Mouse (Mus musculus): ENCODE measurements around the gene Cacna1g. TPM values are rescaled to one million over a fixed set of nuclear protein-coding genes. Genes with fewer than 3 reads are reported as not detected.

The Cacna1g gene
- polyA plus RNA-seq, 1 experiment: not detected

- Histone ChIP-seq H3K4me1 (ENCODE audit: control insufficient read depth, insufficient read depth, low read length) (peaks cover 17% of the 10 kb centered on the region), H3K4me3 (ENCODE audit: insufficient read depth, low read depth, low read length) (no peak overlapping the region), H3K27ac (ENCODE audit: insufficient read depth, low read depth, low read length) (no peak overlapping the region)
- 83% methylated on average over 13 of the region's 13 CpGs for WGBS
- TF ChIP-seq CTCF (IDR thresholded peaks at IDR 0.05; ENCODE audit: insufficient read depth, low read depth, low read length) (no peak), POLR2A (IDR thresholded peaks at IDR 0.05; ENCODE audit: insufficient read depth, low read depth, low read length) (no peak)
Measured at GRCm38 (mm10) chr11:94374276-94374948, 99.6 kb downstream of the Cacna1g start.

- Histone ChIP-seq H3K4me1 (ENCODE audit: control insufficient read depth, insufficient read depth, low read length) (peaks cover 17% of the 10 kb centered on the region), H3K4me3 (ENCODE audit: insufficient read depth, low read depth, low read length) (no peak overlapping the region), H3K27ac (ENCODE audit: insufficient read depth, low read depth, low read length) (no peak overlapping the region)
- no peak for TF ChIP-seq POLR2A (IDR thresholded peaks at IDR 0.05; ENCODE audit: insufficient read depth, low read depth, low read length)
- 46% methylated on average over 5 of the region's 5 CpGs for WGBS
Measured at GRCm38 (mm10) chr11:94370809-94371208, 103.2 kb downstream of the Cacna1g start.

GRCm38 (mm10) chr11:94369981-94370380, 104.0 kb downstream of the Cacna1g start:
- Histone ChIP-seq H3K4me3 (ENCODE audit: insufficient read depth, low read depth, low read length) (no peak overlapping the region), H3K4me1 (ENCODE audit: control insufficient read depth, insufficient read depth, low read length) (peaks cover 17% of the 10 kb centered on the region), H3K27ac (ENCODE audit: insufficient read depth, low read depth, low read length) (no peak overlapping the region)
- TF ChIP-seq CTCF (IDR thresholded peaks at IDR 0.05; ENCODE audit: insufficient read depth, low read depth, low read length) (no peak), POLR2A (IDR thresholded peaks at IDR 0.05; ENCODE audit: insufficient read depth, low read depth, low read length) (no peak)
- WGBS: 88% methylated on average over 6 of the region's 6 CpGs

GRCm38 (mm10) chr11:94365340-94365739, 108.7 kb downstream of the Cacna1g start:
- 81% methylated on average over 3 of the region's 3 CpGs for WGBS
- no peak overlapping the region for H3K27ac ChIP-seq (ENCODE audit: insufficient read depth, low read depth, low read length)
- peaks cover under 1% of the 10 kb centered on the region; the same call in 1 of the 2 replicates for H3K4me1 ChIP-seq (ENCODE audit: control insufficient read depth, insufficient read depth, low read length)
- TF ChIP-seq POLR2A (IDR thresholded peaks at IDR 0.05; ENCODE audit: insufficient read depth, low read depth, low read length): no peak
- TF ChIP-seq CTCF (IDR thresholded peaks at IDR 0.05; ENCODE audit: insufficient read depth, low read depth, low read length): no peak
- H3K4me3 ChIP-seq (ENCODE audit: insufficient read depth, low read depth, low read length): no peak overlapping the region

DNA sequence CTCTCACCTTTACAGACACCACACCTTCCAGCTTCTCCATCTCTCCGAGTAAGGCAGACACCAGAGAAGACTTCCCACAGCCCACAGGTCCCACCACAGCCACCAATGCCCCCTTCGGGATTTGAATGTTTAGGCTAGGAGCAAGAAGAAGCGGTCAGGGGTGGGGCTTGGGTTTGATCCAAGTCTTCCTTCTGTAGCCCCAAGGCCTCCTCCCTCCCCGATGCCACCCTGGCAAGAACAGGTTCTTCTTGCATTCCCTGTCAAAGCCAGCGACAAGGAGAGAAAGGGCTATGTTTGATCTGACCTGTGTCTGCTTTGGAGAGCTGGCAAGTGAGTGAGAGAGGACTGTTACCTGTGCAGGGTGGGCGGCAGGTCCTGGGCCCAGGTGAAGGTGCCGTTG, 110.3 kb downstream of the Cacna1g start:
- Histone ChIP-seq H3K4me3 (ENCODE audit: insufficient read depth, low read depth, low read length) (no peak overlapping the region), H3K4me1 (ENCODE audit: control insufficient read depth, insufficient read depth, low read length) (no peaks in the 10 kb centered on the region), H3K27ac (ENCODE audit: insufficient read depth, low read depth, low read length) (no peak overlapping the region)
- no peak for TF ChIP-seq POLR2A (IDR thresholded peaks at IDR 0.05; ENCODE audit: insufficient read depth, low read depth, low read length)
- no peak for TF ChIP-seq CTCF (IDR thresholded peaks at IDR 0.05; ENCODE audit: insufficient read depth, low read depth, low read length)
- 80% methylated on average over 7 of the region's 7 CpGs for WGBS

DNA sequence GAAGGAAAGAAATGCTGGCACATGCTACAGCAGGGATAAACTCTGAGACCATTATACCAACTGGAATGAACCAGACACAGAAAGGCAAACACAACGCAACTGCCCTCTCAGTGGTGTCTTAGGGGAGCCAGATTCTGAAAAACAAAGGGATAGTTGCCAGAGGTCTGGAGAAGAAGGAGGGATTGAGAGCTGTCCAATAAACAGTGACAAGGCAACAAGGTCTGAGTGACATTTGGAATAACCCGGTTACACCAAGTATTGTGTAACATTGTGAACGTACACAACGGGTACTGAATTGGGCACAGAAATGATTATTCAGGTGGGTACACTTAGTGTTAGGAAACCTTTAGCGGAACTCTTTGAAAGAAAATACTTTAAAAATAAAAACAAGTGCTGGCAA, 111.9 kb downstream of the Cacna1g start:
- TF ChIP-seq CTCF (IDR thresholded peaks at IDR 0.05; ENCODE audit: insufficient read depth, low read depth, low read length) (no peak), POLR2A (IDR thresholded peaks at IDR 0.05; ENCODE audit: insufficient read depth, low read depth, low read length) (no peak)
- 67% methylated on average over 5 of the region's 5 CpGs for WGBS
- Histone ChIP-seq H3K27ac (ENCODE audit: insufficient read depth, low read depth, low read length) (no peak overlapping the region), H3K4me3 (ENCODE audit: insufficient read depth, low read depth, low read length) (no peak overlapping the region), H3K4me1 (ENCODE audit: control insufficient read depth, insufficient read depth, low read length) (no peaks in the 10 kb centered on the region)

DNA sequence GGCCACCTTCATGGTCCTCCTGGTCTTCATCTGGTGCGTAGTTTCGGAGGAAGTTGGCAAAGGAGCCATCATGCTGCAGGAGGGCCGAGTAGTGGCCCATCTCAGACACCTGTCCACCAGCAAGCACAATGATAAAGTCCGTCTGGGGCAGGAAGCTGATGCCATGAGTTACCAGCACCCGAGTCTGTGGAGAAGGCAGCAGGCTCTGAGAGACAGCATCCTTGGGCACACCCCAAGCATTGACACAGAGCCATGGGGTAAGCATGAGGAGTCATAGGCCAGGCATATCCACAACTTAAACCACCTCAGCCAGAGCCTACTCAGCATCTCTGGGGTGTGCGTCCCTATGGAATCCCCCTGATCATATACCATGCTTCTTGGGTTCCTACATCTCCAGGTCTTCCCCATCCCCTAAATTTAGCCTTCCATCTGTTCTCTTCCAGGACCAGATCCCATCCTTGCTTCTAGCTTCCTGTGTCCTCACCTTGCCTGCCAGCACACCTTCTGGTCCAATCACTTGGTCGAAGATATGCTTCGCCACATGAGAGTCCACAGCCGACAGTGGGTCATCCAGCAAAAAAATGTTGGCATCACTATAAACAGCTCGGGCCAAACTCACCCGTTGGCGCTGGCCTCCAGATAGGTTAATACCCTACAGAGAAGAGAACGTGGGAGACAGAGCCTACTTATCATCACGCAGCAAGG, 112.7 kb downstream of the Cacna1g start:
- H3K27ac ChIP-seq (ENCODE audit: insufficient read depth, low read depth, low read length): no peak overlapping the region
- WGBS: 96% methylated on average over 14 of the region's 14 CpGs
- H3K4me3 ChIP-seq (ENCODE audit: insufficient read depth, low read depth, low read length): no peak overlapping the region
- no peaks in the 10 kb centered on the region for H3K4me1 ChIP-seq (ENCODE audit: control insufficient read depth, insufficient read depth, low read length)
- TF ChIP-seq POLR2A (IDR thresholded peaks at IDR 0.05; ENCODE audit: insufficient read depth, low read depth, low read length): no peak
- no peak for TF ChIP-seq CTCF (IDR thresholded peaks at IDR 0.05; ENCODE audit: insufficient read depth, low read depth, low read length)

- Histone ChIP-seq H3K4me3 (ENCODE audit: insufficient read depth, low read depth, low read length) (no peak overlapping the region), H3K27ac (ENCODE audit: insufficient read depth, low read depth, low read length) (no peak overlapping the region), H3K4me1 (ENCODE audit: control insufficient read depth, insufficient read depth, low read length) (no peaks in the 10 kb centered on the region)
- WGBS: 96% methylated on average over 12 of the region's 12 CpGs
- TF ChIP-seq POLR2A (IDR thresholded peaks at IDR 0.05; ENCODE audit: insufficient read depth, low read depth, low read length): no peak
- no peak for TF ChIP-seq CTCF (IDR thresholded peaks at IDR 0.05; ENCODE audit: insufficient read depth, low read depth, low read length)
Measured at GRCm38 (mm10) chr11:94359168-94359567, 114.8 kb downstream of the Cacna1g start.

Other genes starting within 250 kb of the Cacna1g start
- not detected in 2 replicates for gene Wfikkn2, start 228.2 kb downstream of the Cacna1g start, polyA plus RNA-seq (2012; ENCODE audit: insufficient read depth, insufficient read length, low replicate concordance, missing spikeins)
- gene Gm21885, start 192.3 kb downstream of the Cacna1g start, polyA plus RNA-seq (2012; ENCODE audit: insufficient read depth, insufficient read length, low replicate concordance, missing spikeins): not detected in 2 replicates
- gene Luc7l3, start 152.2 kb downstream of the Cacna1g start, polyA plus RNA-seq (2012; ENCODE audit: insufficient read depth, insufficient read length, low replicate concordance, missing spikeins): 287 and 558 TPM in 2 replicates
- gene Ankrd40, start 146.2 kb downstream of the Cacna1g start, polyA plus RNA-seq (2012; ENCODE audit: insufficient read depth, insufficient read length, low replicate concordance, missing spikeins): 384 TPM in 1 of 2 replicates, not detected in the other
- not detected in 2 replicates for gene Abcc3, start 81.2 kb downstream of the Cacna1g start, polyA plus RNA-seq (2012; ENCODE audit: insufficient read depth, insufficient read length, low replicate concordance, missing spikeins)
- not detected in 2 replicates for gene Spata20, start 12.0 kb upstream of the Cacna1g start, polyA plus RNA-seq (2012; ENCODE audit: insufficient read depth, insufficient read length, low replicate concordance, missing spikeins)
- not detected in 2 replicates for gene Epn3, start 25.8 kb upstream of the Cacna1g start, polyA plus RNA-seq (2012; ENCODE audit: insufficient read depth, insufficient read length, low replicate concordance, missing spikeins)
- gene Mycbpap, start 47.5 kb upstream of the Cacna1g start, polyA plus RNA-seq (2012; ENCODE audit: insufficient read depth, insufficient read length, low replicate concordance, missing spikeins): not detected in 2 replicates
- not detected in 2 replicates for gene Rsad1, start 75.1 kb upstream of the Cacna1g start, polyA plus RNA-seq (2012; ENCODE audit: insufficient read depth, insufficient read length, low replicate concordance, missing spikeins)
- gene Chad, start 90.8 kb upstream of the Cacna1g start, polyA plus RNA-seq (2012; ENCODE audit: insufficient read depth, insufficient read length, low replicate concordance, missing spikeins): not detected in 2 replicates
- not detected in 2 replicates for gene Acsf2, start 127.7 kb upstream of the Cacna1g start, polyA plus RNA-seq (2012; ENCODE audit: insufficient read depth, insufficient read length, low replicate concordance, missing spikeins)
- gene Lrrc59, start 155.6 kb upstream of the Cacna1g start, polyA plus RNA-seq (2012; ENCODE audit: insufficient read depth, insufficient read length, low replicate concordance, missing spikeins): not detected in 2 replicates
- not detected in 2 replicates for gene Mrpl27, start 179.6 kb upstream of the Cacna1g start, polyA plus RNA-seq (2012; ENCODE audit: insufficient read depth, insufficient read length, low replicate concordance, missing spikeins)
- not detected in 2 replicates for gene Eme1, start 179.8 kb upstream of the Cacna1g start, polyA plus RNA-seq (2012; ENCODE audit: insufficient read depth, insufficient read length, low replicate concordance, missing spikeins)
- gene Xylt2, start 203.3 kb upstream of the Cacna1g start, polyA plus RNA-seq (2012; ENCODE audit: insufficient read depth, insufficient read length, low replicate concordance, missing spikeins): not detected in 2 replicates
- gene Gm11541, start 230.3 kb upstream of the Cacna1g start, polyA plus RNA-seq (2012; ENCODE audit: insufficient read depth, insufficient read length, low replicate concordance, missing spikeins): not detected in 2 replicates

All from olfactory bulb, adult 2 months (tissue).